Mouse (Mus musculus): ENCODE results near the gene Slc5a5. TPM values are rescaled to one million over a fixed set of nuclear protein-coding genes. Genes with fewer than 3 reads are reported as not detected.
A peak's percentile ranks its signal among the peaks of the same experiment; 100 is the strongest.

The Slc5a5 gene
- total RNA-seq, 2 experiments from 2014 or later: 6.9 to 10.5 TPM

DNA sequence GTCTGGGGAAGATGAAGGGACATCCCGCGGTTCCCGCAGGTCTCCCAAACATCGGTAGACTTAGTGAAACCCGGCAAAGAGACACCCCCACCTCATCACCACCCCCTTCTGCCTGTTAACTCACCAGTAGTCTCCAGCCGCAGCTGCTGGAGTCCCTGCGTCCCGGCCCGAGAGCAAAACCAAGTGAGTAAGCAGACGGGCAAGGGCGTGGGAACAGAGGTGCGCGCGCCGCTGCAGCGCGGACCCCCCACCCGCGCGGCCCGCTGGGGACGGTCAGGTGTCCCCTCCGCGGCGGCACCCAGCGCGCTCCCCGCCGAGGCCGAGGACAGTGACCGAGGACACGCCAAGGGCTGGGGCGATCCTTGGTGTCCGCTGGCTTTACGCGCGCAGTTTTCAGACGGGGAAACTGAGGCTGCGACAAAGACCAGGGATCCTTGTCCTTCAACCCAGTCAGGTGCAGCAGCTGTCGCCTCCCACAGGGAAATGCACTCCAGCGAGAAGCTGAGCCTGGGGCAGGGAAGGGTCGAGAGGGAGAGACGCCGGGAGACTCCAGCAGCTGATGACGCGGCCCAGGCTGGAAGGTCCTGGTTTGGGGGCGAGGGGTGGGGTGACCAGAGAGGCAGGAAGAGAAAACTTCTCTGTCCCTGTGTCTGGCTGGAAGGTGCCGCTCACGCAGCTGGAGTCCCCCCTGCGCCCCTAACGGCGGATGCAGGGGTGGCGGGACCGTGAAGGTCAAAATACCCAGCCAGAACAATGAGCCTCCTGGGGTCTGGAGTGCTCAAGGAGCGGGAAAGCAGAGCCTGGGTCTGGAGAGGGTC, 29.5 kb downstream of the Slc5a5 start, which contains the start of gene Kcnn1:
TSS of gene Kcnn1 (minus strand) at position 435 of the 818 bp plus-strand sequence.
- no peak for DNase-seq (ENCODE audit: extremely low spot score in 1 of 2, low spot score in 1 of 2)

GRCm38 (mm10) chr8:70857516-70857915, 35.0 kb downstream of the Slc5a5 start:
- DNase-seq (ENCODE audit: extremely low spot score in 1 of 2, low spot score in 1 of 2): no peak

DNA sequence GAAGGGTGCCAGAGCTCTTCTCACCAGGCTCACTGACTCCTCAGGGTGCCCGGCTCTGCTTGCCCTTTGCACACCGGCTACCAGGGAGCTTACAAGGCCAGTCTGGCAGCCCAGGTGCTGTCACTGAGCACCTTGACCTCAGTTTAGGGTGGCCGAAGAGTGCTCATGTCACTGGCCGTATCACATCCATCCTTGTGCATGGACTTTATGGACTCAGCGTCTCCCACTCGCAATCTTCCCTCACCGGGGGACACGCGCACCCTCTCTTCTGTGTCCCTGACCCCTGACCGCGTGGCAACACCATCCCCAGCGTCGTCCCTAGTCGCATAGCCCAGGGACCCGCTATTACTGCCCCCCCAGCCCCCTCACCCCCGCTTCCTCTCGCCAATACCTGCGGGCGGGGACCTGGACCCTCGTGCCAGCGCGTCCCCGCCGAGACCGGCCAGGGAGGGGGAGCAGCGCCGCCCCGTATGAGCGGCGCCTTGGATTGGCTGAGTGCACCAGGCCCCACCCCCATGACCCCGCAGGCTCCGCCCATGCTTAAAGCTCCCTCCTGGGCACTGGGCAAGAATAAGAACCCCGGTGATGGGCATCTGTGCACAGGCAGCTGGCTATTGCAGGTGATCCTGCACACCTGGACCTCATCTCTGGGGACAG, 35.9 kb downstream of the Slc5a5 start:
- DNase-seq (ENCODE audit: extremely low spot score in 1 of 2, low spot score in 1 of 2): peak in 1 of 2 experiments; percentile 70

DNA sequence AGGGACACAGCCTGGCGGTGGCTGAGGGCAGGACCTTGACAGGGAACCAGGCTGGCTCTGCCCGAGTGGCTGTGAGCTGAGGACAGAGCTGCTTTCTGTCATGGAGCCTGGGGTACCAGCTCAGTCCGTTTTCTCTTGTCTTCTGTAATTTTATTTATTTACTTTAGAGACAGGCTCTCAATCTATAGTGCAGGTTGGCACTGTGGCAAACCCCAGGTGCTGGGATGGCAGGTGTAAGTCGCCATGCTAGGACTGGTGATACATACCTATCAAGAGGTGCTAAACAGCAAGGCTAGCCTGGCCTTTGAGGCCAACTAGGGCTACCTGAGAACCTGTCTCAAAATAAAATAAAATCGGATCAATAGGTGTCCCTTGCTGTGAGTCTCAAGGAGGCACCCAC, 36.5 kb downstream of the Slc5a5 start:
- DNase-seq (ENCODE audit: extremely low spot score in 1 of 2, low spot score in 1 of 2): no peak

GRCm38 (mm10) chr8:70853863-70854262, 38.7 kb downstream of the Slc5a5 start:
- DNase-seq (ENCODE audit: extremely low spot score in 1 of 2, low spot score in 1 of 2): no peak

GRCm38 (mm10) chr8:70852595-70853231, 39.8 kb downstream of the Slc5a5 start:
- DNase-seq (ENCODE audit: extremely low spot score in 1 of 2, low spot score in 1 of 2): no peak

GRCm38 (mm10) chr8:70851837-70852236, 40.7 kb downstream of the Slc5a5 start:
- no peak for DNase-seq (ENCODE audit: extremely low spot score in 1 of 2, low spot score in 1 of 2)

DNA sequence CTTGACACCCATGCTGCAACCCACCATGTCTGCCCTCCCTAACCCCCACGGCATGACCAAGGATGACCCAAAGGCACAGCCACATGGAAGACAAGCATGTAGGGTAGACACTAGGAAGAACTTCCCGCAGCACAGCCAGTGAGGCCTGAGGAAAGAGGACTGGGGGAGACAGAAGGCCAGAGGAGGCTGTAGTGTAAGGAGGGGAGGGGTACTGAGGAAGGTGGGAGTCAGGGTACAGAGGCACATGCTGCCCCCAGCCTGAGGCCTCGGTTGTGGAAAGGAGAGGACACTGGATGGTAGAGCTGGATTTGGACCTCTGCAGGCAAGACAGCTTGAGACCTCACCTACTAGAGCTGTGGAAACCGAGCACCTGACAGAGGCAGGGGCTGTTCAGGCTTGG, 41.6 kb downstream of the Slc5a5 start:
- DNase-seq (ENCODE audit: extremely low spot score in 1 of 2, low spot score in 1 of 2): no peak

GRCm38 (mm10) chr8:70850132-70850845, 42.3 kb downstream of the Slc5a5 start:
- no peak for DNase-seq (ENCODE audit: extremely low spot score in 1 of 2, low spot score in 1 of 2)

GRCm38 (mm10) chr8:70849333-70849990, 43.1 kb downstream of the Slc5a5 start:
- DNase-seq (ENCODE audit: extremely low spot score in 1 of 2, low spot score in 1 of 2): no peak

DNA sequence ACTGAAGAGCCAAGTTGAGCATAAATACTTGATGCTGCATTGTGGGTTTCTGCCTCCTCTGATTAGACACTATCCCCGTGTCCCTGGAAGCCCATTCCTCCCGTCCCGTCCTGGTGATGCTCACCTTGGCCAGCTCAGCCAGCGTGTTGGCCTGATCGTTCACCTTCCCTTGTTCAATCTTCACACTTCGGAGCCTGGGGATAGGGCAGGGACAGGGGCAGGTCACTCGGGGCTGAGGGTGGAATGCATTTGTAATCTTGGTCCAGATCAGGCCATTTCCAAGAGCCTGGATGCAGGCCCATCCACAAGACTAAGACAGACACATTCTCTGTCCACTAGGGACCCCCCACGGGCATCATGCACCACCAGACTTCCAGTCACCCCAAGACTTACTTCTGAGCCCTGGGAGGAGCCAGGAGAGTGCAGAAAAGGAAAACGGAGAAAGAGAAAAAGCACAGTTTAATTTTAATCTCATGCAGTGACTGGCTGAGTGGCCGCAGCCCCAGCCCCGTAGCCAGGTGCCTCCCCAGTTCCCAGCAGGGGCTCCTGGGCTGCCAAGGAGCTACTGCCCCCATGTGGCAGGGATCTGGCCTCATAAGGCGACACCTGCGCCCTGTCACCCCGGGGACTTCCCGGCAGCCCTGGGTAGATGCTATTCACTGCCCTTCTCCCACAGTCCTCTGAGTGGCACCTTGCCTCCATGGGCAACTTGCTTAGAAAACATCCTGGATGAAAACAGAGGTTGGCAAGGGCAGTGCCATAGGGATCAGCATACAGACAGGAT, 46.0 kb downstream of the Slc5a5 start:
- no peak for DNase-seq (ENCODE audit: extremely low spot score in 1 of 2, low spot score in 1 of 2)

- DNase-seq (ENCODE audit: extremely low spot score in 1 of 2, low spot score in 1 of 2): no peak
These were observed 47.4 kb downstream of the Slc5a5 start for GRCm38 (mm10) chr8:70845108-70845507.

DNA sequence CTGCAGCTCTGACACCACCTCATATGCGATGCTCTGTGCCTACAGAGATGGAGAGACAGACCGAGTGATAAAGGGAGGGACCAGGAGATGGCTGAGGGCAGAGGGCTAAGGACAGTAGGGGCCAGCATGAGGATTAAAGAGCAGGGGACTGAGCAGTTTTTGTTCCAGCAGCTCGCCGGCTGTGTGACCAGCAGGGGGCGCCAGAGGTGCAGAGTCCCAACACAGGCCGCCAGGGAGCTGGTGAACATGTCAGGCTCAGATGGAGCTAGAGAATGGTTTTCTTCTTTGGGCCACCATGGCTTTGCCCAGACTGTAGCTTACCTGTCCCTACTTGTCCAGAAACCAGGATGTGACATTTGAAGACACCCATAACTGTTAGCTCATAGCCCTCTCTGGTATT, 48.0 kb downstream of the Slc5a5 start:
- peak; percentile 90 to 98 for DNase-seq (ENCODE audit: extremely low spot score in 1 of 2, low spot score in 1 of 2)

DNA sequence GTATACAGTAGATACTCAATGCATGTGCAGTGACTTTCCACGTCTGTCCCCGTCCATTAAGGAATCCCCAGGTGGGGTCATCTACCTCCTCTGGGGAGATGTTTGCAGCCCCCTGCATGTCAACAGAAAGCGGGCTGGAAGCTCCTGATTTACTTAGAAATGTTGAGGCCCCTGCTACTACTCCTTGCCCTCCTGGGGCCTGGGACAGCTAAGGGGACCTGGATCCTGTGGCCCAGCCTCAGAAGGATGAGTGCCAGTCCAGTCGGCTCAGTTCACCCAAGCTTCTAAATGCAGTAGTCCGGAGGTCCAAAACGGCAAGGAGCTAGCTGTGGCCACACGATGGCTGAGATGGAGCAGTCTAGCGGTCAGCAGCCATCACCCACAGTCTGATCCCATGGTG, 48.6 kb downstream of the Slc5a5 start:
- no peak for DNase-seq (ENCODE audit: extremely low spot score in 1 of 2, low spot score in 1 of 2)

- DNase-seq (ENCODE audit: extremely low spot score in 1 of 2, low spot score in 1 of 2): no peak
These were observed 49.3 kb downstream of the Slc5a5 start for GRCm38 (mm10) chr8:70843214-70843773.

- no peak for DNase-seq (ENCODE audit: extremely low spot score in 1 of 2, low spot score in 1 of 2)
These were observed 50.1 kb downstream of the Slc5a5 start for GRCm38 (mm10) chr8:70842484-70842883.

- DNase-seq (ENCODE audit: extremely low spot score in 1 of 2, low spot score in 1 of 2): peak; percentile 96 to 99
These were observed 51.1 kb downstream of the Slc5a5 start for GRCm38 (mm10) chr8:70841147-70842072.

GRCm38 (mm10) chr8:70840590-70840989, 52.0 kb downstream of the Slc5a5 start:
- no peak for DNase-seq (ENCODE audit: extremely low spot score in 1 of 2, low spot score in 1 of 2)

Data from layer of hippocampus, postnatal 25 days (tissue).